Mouse (Mus musculus) MEL (cell line): ENCODE measurements around the gene Igfbp1. TPM values are rescaled to one million over a fixed set of nuclear protein-coding genes. Genes with fewer than 3 reads are reported as not detected.

Experiments
- DNase-seq: peaks from one replicate; pipeline ENCODE4 v3.0.0; 2011; ENCODE audit warnings: low read depth, low spot score
- H3K27ac ChIP-seq: 2 replicates; pipeline ENCODE4 v1.5.1; 2012; ENCODE audit warnings: low read depth, mild to moderate bottlenecking, control low read depth, low read length, moderate library complexity; ENCODE audit not compliant: control insufficient read depth
- H3K27me3 ChIP-seq, 2 experiments: fragments of 150-350 bp in 1 of 2; sonication (generic) in 1 of 2; 2 replicates each; pipeline ENCODE4 v1.6.1; 2012; ENCODE audit warnings: low read length in 2 of 2, mild to moderate bottlenecking in 2 of 2, improper control_type of control experiment in 1 of 2, moderate library complexity in 1 of 2; ENCODE audit not compliant: insufficient read depth in 2 of 2, control insufficient read depth in 1 of 2
- H3K36me3 ChIP-seq, 2 experiments: 2 replicates each; pipeline ENCODE4 v1.6.1; 2012 to 2014; ENCODE audit warnings: low read length in 2 of 2, improper control_type of control experiment in 1 of 2, inconsistent platforms in 1 of 2, mild to moderate bottlenecking in 1 of 2; ENCODE audit not compliant: insufficient read depth in 2 of 2, control insufficient read depth in 1 of 2
- H3K4me1 ChIP-seq, 2 experiments: fragments of 150-350 bp in 1 of 2; sonication (generic) in 1 of 2; 2 replicates each; pipeline ENCODE4 v1.6.1; 2012; ENCODE audit warnings: low read length in 2 of 2, improper control_type of control experiment in 1 of 2, mild to moderate bottlenecking in 1 of 2; ENCODE audit not compliant: insufficient read depth in 2 of 2, control insufficient read depth in 1 of 2
- H3K4me3 ChIP-seq, 2 experiments: fragments of 150-350 bp in 1 of 2; sonication (generic) in 1 of 2; 2 replicates each; pipeline ENCODE4 v1.5.1; 2012; ENCODE audit warnings: low read depth in 2 of 2, low read length in 2 of 2, mild to moderate bottlenecking in 2 of 2, moderate library complexity in 2 of 2, control low read depth in 1 of 2, improper control_type of control experiment in 1 of 2; ENCODE audit not compliant: control insufficient read depth in 1 of 2, insufficient read depth in 1 of 2
- H3K79me2 ChIP-seq: 2 replicates; pipeline ENCODE4 v1.6.1; 2012; ENCODE audit warnings: mild to moderate bottlenecking, low read length, moderate library complexity; ENCODE audit not compliant: control insufficient read depth, poor library complexity, insufficient read depth
- H3K9ac ChIP-seq: 2 replicates; pipeline ENCODE4 v1.6.1; 2012; ENCODE audit warnings: low read depth, mild to moderate bottlenecking, control low read depth, low read length, moderate library complexity; ENCODE audit not compliant: control insufficient read depth, poor library complexity, severe bottlenecking
- H3K9me3 ChIP-seq: fragments of 150-350 bp; sonication (generic); replicated peaks from 2 replicates; pipeline ENCODE4 v1.6.1; 2012; ENCODE audit warnings: mild to moderate bottlenecking, low read length, improper control_type of control experiment, moderate library complexity; ENCODE audit not compliant: insufficient read depth
- BHLHE40 ChIP-seq: IDR thresholded peaks from 2 replicates; pipeline ENCODE4 v1.6.1; 2012; ENCODE audit warnings: low read depth, mild to moderate bottlenecking, inconsistent platforms, low read length, improper control_type of control experiment, borderline replicate concordance
- CHD2 ChIP-seq: IDR thresholded peaks from 2 replicates; pipeline ENCODE4 v1.6.1; 2011; ENCODE audit warnings: low read length, improper control_type of control experiment
- ELF1 ChIP-seq: IDR thresholded peaks from 2 replicates; pipeline ENCODE4 v1.6.1; 2014; ENCODE audit warnings: low read depth, mild to moderate bottlenecking, inconsistent platforms, low read length, improper control_type of control experiment, moderate library complexity
- ETS1 ChIP-seq: IDR thresholded peaks from 2 replicates; pipeline ENCODE4 v1.6.1; 2012; ENCODE audit warnings: low read depth, mild to moderate bottlenecking, inconsistent platforms, low read length, improper control_type of control experiment, moderate library complexity
- GABPA ChIP-seq: IDR thresholded peaks from 2 replicates; pipeline ENCODE4 v1.6.1; 2012; ENCODE audit warnings: low read depth, mild to moderate bottlenecking, inconsistent platforms, low read length, improper control_type of control experiment, moderate library complexity
- GATA1 ChIP-seq: IDR thresholded peaks from 2 replicates; pipeline ENCODE4 v1.6.1; 2011; ENCODE audit warnings: low read depth, low read length, improper control_type of control experiment
- HCFC1 ChIP-seq: IDR thresholded peaks from 2 replicates; pipeline ENCODE4 v1.6.1; 2012; ENCODE audit warnings: low read depth, mild to moderate bottlenecking, inconsistent platforms, low read length, improper control_type of control experiment, moderate library complexity
- JUND ChIP-seq: IDR thresholded peaks from 2 replicates; pipeline ENCODE4 v1.6.1; 2011; ENCODE audit warnings: low read depth, mild to moderate bottlenecking, improper control_type of control experiment, low read length
- KAT2A ChIP-seq: conservative IDR thresholded peaks from 2 replicates; pipeline ENCODE4 v1.6.1; 2012; ENCODE audit warnings: low read depth, low read length, improper control_type of control experiment, inconsistent platforms
- MAFK ChIP-seq: IDR thresholded peaks from 2 replicates; pipeline ENCODE4 v1.6.1; 2011; ENCODE audit warnings: low read depth, mild to moderate bottlenecking, low read length, improper control_type of control experiment, borderline replicate concordance
- MAX ChIP-seq: IDR thresholded peaks from 2 replicates; pipeline ENCODE4 v1.6.1; 2011; ENCODE audit warnings: low read length, improper control_type of control experiment
- MEF2A ChIP-seq: IDR thresholded peaks from 2 replicates; pipeline ENCODE4 v1.6.1; 2014; ENCODE audit warnings: low read depth, mild to moderate bottlenecking, inconsistent platforms, low read length, improper control_type of control experiment; ENCODE audit not compliant: poor library complexity, insufficient replicate concordance, severe bottlenecking; ENCODE audit errors: extremely low read depth
- MXI1 ChIP-seq: IDR thresholded peaks from 2 replicates; pipeline ENCODE4 v1.6.1; 2011; ENCODE audit warnings: mild to moderate bottlenecking, low read depth, low read length, improper control_type of control experiment
- MYB ChIP-seq: IDR thresholded peaks from 2 replicates; pipeline ENCODE4 v1.6.1; 2011; ENCODE audit warnings: mild to moderate bottlenecking, low read depth, low read length, improper control_type of control experiment
- MYC ChIP-seq: IDR thresholded peaks from 2 replicates; pipeline ENCODE4 v1.6.1; 2011; ENCODE audit warnings: low read depth, mild to moderate bottlenecking, low read length, improper control_type of control experiment, moderate library complexity
- NRF1 ChIP-seq: IDR thresholded peaks from 2 replicates; pipeline ENCODE4 v1.6.1; 2014; ENCODE audit warnings: low read depth, mild to moderate bottlenecking, inconsistent platforms, low read length, improper control_type of control experiment, moderate library complexity; ENCODE audit not compliant: poor library complexity, insufficient read depth, severe bottlenecking
- POLR2A ChIP-seq, 2 experiments: IDR thresholded peaks; 2 replicates each; pipeline ENCODE4 v1.6.1; 2011 to 2012; ENCODE audit warnings: low read length in 2 of 2, mild to moderate bottlenecking in 2 of 2, control low read depth in 1 of 2, improper control_type of control experiment in 1 of 2, low read depth in 1 of 2, moderate library complexity in 1 of 2; ENCODE audit not compliant: control insufficient read depth in 1 of 2, insufficient read depth in 1 of 2, poor library complexity in 1 of 2
- RCOR1 ChIP-seq: IDR thresholded peaks from 2 replicates; pipeline ENCODE4 v1.6.1; 2012; ENCODE audit warnings: low read depth, mild to moderate bottlenecking, inconsistent platforms, low read length, improper control_type of control experiment
- SIN3A ChIP-seq: IDR thresholded peaks from 2 replicates; pipeline ENCODE4 v1.6.1; 2012; ENCODE audit warnings: low read length, improper control_type of control experiment, inconsistent platforms
- TAL1 ChIP-seq: IDR thresholded peaks from 2 replicates; pipeline ENCODE4 v1.6.1; 2012; ENCODE audit warnings: mild to moderate bottlenecking, inconsistent platforms, low read length, moderate library complexity, mixed read lengths
- TBP ChIP-seq: IDR thresholded peaks from 2 replicates; pipeline ENCODE4 v1.8.0; 2011; ENCODE audit warnings: low read depth, low read length, improper control_type of control experiment
- TCF12 ChIP-seq: IDR thresholded peaks from 2 replicates; pipeline ENCODE4 v1.6.1; 2014; ENCODE audit warnings: low read depth, mild to moderate bottlenecking, inconsistent platforms, low read length, improper control_type of control experiment, moderate library complexity
- USF1 ChIP-seq: IDR thresholded peaks from 2 replicates; pipeline ENCODE4 v1.6.1; 2014; ENCODE audit warnings: low read depth, mild to moderate bottlenecking, inconsistent platforms, low read length, improper control_type of control experiment, moderate library complexity
- USF2 ChIP-seq, 2 experiments: IDR thresholded peaks; 2 replicates each; pipeline ENCODE4 v1.6.1; 2011 to 2012; ENCODE audit warnings: improper control_type of control experiment in 2 of 2, low read length in 2 of 2, borderline replicate concordance in 1 of 2, inconsistent platforms in 1 of 2, low read depth in 1 of 2, mild to moderate bottlenecking in 1 of 2; ENCODE audit not compliant: insufficient read depth in 1 of 2
- ZC3H11A ChIP-seq: IDR thresholded peaks from 2 replicates; pipeline ENCODE4 v1.6.1; 2012; ENCODE audit warnings: low read depth, mild to moderate bottlenecking, inconsistent platforms, low read length, improper control_type of control experiment
- ZKSCAN1 ChIP-seq: IDR thresholded peaks from 2 replicates; pipeline ENCODE4 v1.6.1; 2012; ENCODE audit warnings: low read depth, mild to moderate bottlenecking, inconsistent platforms, low read length, improper control_type of control experiment, moderate library complexity
- ZNF384 ChIP-seq: IDR thresholded peaks from 2 replicates; pipeline ENCODE4 v1.6.1; 2012; ENCODE audit warnings: low read depth, mild to moderate bottlenecking, inconsistent platforms, low read length, improper control_type of control experiment
- polyA plus RNA-seq, 2 experiments: library from polyadenylated mRNA; stranded (reverse) in 1 of 2; unstranded in 1 of 2; fragments of >175 nt in 1 of 2; fragments of >200 nt in 1 of 2; gene quantifications; 2 replicates each; pipeline versions ENCODE4 v1.2.1 to v1.2.4; 2012; ENCODE audit warnings: low replicate concordance in 2 of 2, low read depth in 1 of 2; ENCODE audit not compliant: insufficient read length in 2 of 2, insufficient read depth in 1 of 2, missing spikeins in 1 of 2
- total RNA-seq: library from RNA; depleted of rRNA; stranded (reverse); fragments of 300-350 nt; gene quantifications from 2 replicates; pipeline ENCODE4 v1.2.3, GENCODE M21; 2012; rRNA removed

The Igfbp1 gene
- total RNA-seq (not detected in 2 replicates), polyA plus RNA-seq (not detected)

DNA sequence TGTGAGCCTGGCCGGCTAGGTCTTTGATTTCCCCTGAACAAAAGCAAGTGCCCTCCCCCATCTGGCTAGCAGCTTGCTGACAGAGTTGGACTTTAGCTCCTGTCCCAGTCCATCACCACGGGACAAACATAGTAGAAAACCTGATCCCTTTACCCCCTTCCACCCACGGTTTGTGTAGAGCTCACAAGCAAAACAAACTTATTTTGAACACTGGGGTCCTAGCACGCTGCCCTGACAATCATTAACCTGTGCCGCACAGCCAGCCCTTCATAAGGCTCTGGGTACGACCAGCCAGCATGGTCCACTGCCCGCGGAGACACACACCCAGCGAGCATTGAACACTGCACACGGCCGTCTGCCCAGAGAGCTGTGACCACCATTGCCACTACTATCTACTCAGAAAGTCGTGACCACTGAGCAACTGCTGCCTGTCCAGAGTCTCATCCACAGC, at the start of gene Igfbp1:
TSS of gene Igfbp1 (plus strand) at position 292 of the 451 bp plus-strand sequence.
- H3K9me3 ChIP-seq = no peaks in the 10 kb centered on the region
- H3K27me3 ChIP-seq = no peaks in the 10 kb centered on the region
- no peak for TF ChIP-seq ELF1
- TF ChIP-seq GABPA = no peak
- TF ChIP-seq ZNF384 = no peak
- no peak for TF ChIP-seq ETS1
- TF ChIP-seq JUND = no peak
- no peak for TF ChIP-seq USF2 (IDR thresholded peaks at IDR 0.05; ENCODE audit: borderline replicate concordance in 1 of 2, insufficient read depth in 1 of 2, low read depth in 1 of 2, low read length in 2 of 2)
- no peak for TF ChIP-seq POLR2A (IDR thresholded peaks at IDR 0.05; ENCODE audit: control insufficient read depth in 1 of 2, insufficient read depth in 1 of 2, low read depth in 1 of 2, low read length in 2 of 2, poor library complexity in 1 of 2)
- TF ChIP-seq SIN3A = no peak
- no peak for TF ChIP-seq MYC
- TF ChIP-seq MAX = no peak
- no peak for TF ChIP-seq USF1
- TF ChIP-seq TBP = no peak
- no peak for TF ChIP-seq ZC3H11A
- TF ChIP-seq GATA1 = no peak
- TF ChIP-seq BHLHE40 = no peak
- TF ChIP-seq CHD2 = no peak
- H3K79me2 ChIP-seq = no peaks in the 10 kb centered on the region
- no peak within 1 kb of the TSS for H3K9ac ChIP-seq
- no peaks in the 10 kb centered on the region for H3K4me1 ChIP-seq
- H3K36me3 ChIP-seq = no peaks in the 10 kb centered on the region
- no peak for DNase-seq
- H3K27ac ChIP-seq = no peak within 1 kb of the TSS
- H3K4me3 ChIP-seq = no peak within 1 kb of the TSS

DNA sequence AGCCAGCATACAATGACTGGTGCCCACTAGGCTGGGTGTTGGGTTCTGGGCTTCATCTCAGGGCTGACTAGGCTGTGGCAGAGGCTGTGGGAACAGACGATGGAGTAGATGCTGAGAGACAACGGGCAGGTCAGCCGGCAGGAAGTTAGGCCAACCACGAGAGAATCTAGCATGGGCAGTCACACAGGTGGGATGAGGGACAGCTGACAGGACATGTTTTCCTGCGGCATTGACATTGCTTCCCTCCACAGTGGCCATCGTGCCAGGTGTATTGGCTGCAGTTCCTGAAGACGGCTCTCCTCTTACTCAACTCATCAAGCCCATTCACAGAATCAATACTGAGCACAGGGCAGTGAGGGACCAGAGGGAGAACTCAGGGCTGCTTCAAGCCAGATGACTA, 49.6 kb upstream of the Igfbp1 start:
- Histone ChIP-seq H3K4me3 (no peak overlapping the region), H3K79me2 (no peaks in the 10 kb centered on the region), H3K36me3 (no peaks in the 10 kb centered on the region), H3K9ac (no peak overlapping the region), H3K4me1 (no peaks in the 10 kb centered on the region), H3K9me3 (no peaks in the 10 kb centered on the region), H3K27ac (no peak overlapping the region), H3K27me3 (no peaks in the 10 kb centered on the region)
- TF ChIP-seq MAFK (no peak), MYB (no peak), KAT2A (no peak), NRF1 (no peak), MYC (no peak), SIN3A (no peak), ZC3H11A (no peak), TAL1 (no peak), JUND (no peak), POLR2A (IDR thresholded peaks at IDR 0.05; ENCODE audit: control insufficient read depth in 1 of 2, insufficient read depth in 1 of 2, low read depth in 1 of 2, low read length in 2 of 2, poor library complexity in 1 of 2) (no peak), TCF12 (no peak), RCOR1 (no peak), ZKSCAN1 (no peak), MXI1 (no peak), HCFC1 (no peak), ETS1 (no peak), MEF2A (no peak), MAX (no peak), BHLHE40 (no peak), USF1 (no peak)
- no peak for DNase-seq
